Mouse (Mus musculus): ENCODE measurements around the gene Dnajc11.

Dnajc11 gene

GRCm38 (mm10) chr4:151933505-151934214 is at the start of gene Dnajc11:
Dnajc11 (plus strand) TSS chr4:151933691.
- in situ Hi-C loops (cut with MboI): no loop called here

- in situ Hi-C loops (cut with MboI): no loop called here
These were observed 40.2 kb upstream of the Dnajc11 start for GRCm38 (mm10) chr4:151893241-151893640.

DNA sequence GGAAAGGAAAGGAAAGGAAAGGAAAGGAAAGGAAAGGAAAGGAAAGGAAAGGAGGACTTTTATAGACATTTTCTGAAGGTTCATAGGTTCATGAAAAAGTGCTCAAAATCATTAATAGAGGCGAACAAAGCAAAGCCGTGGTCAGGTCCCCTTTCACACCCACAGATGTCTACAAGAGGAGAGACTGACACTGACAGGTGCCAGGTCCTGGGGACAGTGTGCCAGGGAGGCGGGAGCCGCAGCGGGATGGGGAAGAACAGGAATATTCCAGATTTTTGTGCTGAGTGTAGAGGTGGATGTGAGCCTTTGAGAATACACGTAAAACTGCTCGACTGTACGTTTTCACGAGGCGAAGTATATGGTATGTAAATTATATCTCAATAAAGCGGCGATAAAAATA is 38.6 kb upstream of the Dnajc11 start:
- in situ Hi-C loops (cut with MboI): no loop called here

- in situ Hi-C loops (cut with MboI): no loop called here
These were observed 37.9 kb upstream of the Dnajc11 start for GRCm38 (mm10) chr4:151895624-151896023.

DNA sequence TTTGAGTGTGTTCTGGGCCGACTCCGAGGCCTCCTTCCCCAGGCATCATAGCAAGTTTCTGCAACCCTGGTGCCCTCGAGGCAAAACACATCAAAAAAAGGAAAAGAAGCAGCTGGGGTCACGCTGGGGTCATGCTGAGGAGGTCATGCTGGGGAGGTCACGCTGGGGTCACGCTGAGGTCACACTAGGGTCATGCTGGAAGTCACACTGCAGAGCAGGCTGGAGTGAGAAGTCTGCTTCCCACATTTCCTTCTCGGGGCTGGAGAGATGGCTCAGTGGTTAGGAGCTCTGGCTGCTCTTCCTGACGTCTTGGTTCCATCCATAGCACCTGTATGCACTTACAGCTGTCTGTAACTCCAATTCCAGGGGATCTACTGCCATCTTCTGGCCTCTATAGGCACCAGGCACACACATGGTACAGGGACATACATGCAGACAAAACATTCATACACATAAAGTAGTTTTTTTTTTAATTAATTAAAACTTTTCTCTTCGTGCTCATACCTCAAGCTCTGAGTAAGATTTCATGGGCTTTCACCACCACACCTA is 36.3 kb upstream of the Dnajc11 start:
- in situ Hi-C loops (cut with MboI): no loop called here

DNA sequence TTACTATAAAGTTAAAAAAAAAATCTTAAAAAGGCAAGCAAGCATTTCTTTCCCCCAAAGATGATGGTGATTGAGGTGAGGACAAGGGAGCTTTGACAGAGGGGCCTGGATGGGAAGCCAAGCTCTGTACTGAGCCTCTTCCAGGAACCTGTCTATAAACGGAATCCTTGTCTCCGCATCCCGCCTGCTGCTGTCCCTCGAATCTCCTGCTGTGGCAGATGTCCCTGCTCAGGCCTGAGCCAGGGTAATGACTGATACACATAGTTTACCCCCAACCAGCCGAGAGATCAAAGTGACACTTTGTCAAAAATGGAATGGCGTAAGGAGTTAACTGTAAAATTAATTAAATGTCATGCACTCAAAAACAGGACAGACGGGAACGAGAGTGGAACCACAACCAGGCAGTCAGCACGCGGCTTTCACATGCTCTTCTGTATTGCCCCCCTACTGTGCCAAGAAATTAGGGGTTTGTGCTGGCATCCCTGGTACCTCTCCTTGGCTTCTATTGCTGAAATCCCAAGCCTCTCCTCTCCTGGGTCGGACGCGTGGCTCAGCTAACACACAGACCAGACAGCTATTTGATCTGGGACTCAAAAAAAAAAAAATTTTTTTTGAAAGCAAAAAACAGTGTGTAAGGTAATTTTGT is 34.8 kb upstream of the Dnajc11 start:
- in situ Hi-C loops (cut with MboI): no loop called here

- in situ Hi-C loops (cut with MboI): no loop called here
These were observed 33.6 kb upstream of the Dnajc11 start for GRCm38 (mm10) chr4:151899707-151900384.

- in situ Hi-C loops (cut with MboI): no loop called here
These were observed 32.8 kb upstream of the Dnajc11 start for GRCm38 (mm10) chr4:151900735-151901134.

GRCm38 (mm10) chr4:151901422-151901821 is 32.1 kb upstream of the Dnajc11 start:
- in situ Hi-C loops (cut with MboI): no loop called here

GRCm38 (mm10) chr4:151902046-151902688 is 31.3 kb upstream of the Dnajc11 start:
- in situ Hi-C loops (cut with MboI): no loop called here

- in situ Hi-C loops (cut with MboI): no loop called here
These were observed 30.7 kb upstream of the Dnajc11 start for GRCm38 (mm10) chr4:151902689-151903241.

GRCm38 (mm10) chr4:151904098-151904497 is 29.4 kb upstream of the Dnajc11 start:
- in situ Hi-C loops (cut with MboI): no loop called here

DNA sequence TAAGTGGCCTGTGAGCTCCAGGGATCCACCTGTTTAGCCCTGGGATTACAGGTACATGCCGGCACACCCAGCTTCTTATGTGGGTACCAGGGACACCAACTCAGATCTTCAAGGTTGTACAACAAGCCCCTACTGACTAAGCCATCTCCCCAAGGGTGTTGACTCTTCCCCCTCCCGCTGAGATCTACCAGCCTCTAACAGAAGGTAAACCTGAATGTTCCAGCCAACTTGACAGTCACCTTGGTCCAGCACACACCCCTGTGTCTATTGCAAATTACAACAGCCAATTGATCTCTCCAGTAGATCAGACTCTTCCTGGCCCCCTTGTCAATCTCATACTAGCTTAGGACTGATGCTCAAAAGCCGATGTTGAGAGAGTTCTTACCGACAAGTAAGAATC is 27.9 kb upstream of the Dnajc11 start:
- in situ Hi-C loops (cut with MboI): no loop called here

- in situ Hi-C loops (cut with MboI): no loop called here
These were observed 25.7 kb upstream of the Dnajc11 start for GRCm38 (mm10) chr4:151907577-151908343.

GRCm38 (mm10) chr4:151908809-151909208 is 24.7 kb upstream of the Dnajc11 start:
- in situ Hi-C loops (cut with MboI): no loop called here

- in situ Hi-C loops (cut with MboI): no loop called here
These were observed 17.2 kb upstream of the Dnajc11 start for GRCm38 (mm10) chr4:151916271-151916670.

GRCm38 (mm10) chr4:151919135-151919840 is 14.2 kb upstream of the Dnajc11 start:
- in situ Hi-C loops (cut with MboI): no loop called here

DNA sequence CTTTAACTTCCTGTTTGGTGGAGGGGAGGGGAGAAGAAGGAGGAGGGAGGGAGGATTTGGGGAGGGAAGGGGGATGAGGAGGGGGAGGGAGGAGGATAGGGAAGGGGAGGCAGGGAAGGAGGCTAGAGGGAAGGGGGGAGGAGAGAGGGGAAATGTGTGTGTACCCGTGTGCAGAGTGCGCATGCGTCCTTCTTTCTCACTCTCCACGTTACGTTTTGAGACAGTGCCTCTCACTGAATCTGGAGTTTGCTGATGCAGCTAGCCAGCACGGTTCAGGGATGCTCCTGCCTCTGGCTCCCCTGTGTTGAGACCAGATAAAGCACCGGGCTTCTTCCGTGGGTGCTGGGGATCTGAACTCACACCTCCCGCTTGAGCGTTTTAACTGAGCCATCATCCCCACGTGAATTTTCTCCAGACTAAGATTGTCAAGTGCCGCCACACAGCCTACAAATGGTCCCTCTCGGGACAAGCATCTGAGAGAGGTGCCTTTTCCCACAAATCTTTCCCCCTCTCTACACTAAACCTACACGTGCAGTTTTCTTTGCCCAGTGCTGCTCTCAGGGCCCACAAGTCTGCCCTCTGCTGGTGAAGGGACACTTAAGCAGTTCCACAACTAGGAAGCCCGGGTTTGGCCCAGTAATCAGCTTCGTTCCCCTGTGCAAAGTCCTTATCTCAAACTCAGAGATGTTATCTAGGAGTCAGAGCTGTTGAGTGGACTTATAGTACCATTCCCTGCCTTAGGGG is 13.4 kb upstream of the Dnajc11 start:
- in situ Hi-C loops (cut with MboI): no loop called here

DNA sequence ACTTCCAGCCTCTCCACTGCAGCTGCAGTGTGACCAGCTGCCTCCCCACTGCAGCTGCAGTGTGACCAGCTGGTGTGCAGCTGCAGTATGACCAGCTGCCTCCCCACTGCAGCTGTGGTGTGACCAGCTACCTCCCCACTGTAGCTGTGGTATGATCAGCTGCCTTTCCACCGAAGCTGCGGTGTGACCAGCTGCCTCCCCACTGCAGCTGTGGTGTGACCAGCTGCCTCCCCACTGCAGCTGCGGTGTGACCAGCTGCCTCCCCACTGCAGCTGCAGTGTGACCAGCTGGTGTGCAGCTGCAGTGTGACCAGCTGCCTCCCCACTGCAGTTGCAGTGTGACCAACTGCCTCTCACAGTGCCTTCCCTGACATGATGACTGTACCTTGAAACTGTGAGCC is 11.4 kb upstream of the Dnajc11 start:
- in situ Hi-C loops (cut with MboI): no loop called here
